Mouse (Mus musculus): ENCODE data around the gene Rora. TPM values are rescaled to one million over a fixed set of nuclear protein-coding genes. Genes with fewer than 3 reads are reported as not detected.

Gene Rora
- 2.2 and 3.0 TPM in 2 replicates for polyA plus RNA-seq (2015; fragmentation: Nextera tagmentation; extraction: Ambion mirVana)

DNA sequence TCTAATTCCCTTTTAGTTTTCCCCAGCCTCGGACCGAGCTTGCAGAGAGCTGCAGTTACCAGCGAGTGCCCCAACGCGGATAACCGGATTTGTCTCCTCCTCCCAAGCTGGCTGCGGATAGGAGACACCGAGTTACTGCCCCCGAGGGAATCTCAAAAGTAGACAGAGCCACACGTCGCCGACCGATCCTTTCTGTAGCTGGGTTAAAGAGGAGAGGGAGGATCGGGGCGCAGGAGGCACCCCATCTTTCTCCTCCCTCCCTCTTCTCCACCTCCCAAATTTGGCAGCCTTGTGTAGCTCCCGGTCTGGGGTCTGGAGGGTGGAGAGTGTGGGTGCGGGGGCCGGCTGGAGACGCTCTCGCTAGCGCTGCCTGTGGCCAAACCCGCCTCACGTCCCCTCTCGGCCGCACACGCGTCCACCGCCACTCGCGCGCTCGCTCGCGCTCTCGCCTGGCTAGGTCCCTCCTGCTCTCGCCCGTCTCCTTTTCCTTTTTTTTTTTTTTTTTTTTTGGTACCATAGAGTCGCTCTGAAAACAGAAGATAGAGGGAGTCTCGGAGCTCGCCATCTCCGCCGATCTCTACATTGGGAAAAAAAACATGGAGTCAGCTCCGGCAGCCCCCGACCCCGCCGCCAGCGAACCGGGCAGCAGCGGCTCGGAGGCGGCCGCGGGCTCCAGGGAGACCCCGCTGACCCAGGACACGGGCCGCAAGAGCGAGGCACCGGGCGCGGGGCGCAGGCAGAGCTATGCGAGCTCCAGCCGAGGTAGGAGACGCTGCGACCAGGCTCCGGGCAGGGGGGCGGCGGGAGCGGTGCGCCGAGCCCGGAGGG is at the start of gene Rora:
Rora (plus strand) TSS at position 576 of the 828 bp plus-strand sequence.

DNA sequence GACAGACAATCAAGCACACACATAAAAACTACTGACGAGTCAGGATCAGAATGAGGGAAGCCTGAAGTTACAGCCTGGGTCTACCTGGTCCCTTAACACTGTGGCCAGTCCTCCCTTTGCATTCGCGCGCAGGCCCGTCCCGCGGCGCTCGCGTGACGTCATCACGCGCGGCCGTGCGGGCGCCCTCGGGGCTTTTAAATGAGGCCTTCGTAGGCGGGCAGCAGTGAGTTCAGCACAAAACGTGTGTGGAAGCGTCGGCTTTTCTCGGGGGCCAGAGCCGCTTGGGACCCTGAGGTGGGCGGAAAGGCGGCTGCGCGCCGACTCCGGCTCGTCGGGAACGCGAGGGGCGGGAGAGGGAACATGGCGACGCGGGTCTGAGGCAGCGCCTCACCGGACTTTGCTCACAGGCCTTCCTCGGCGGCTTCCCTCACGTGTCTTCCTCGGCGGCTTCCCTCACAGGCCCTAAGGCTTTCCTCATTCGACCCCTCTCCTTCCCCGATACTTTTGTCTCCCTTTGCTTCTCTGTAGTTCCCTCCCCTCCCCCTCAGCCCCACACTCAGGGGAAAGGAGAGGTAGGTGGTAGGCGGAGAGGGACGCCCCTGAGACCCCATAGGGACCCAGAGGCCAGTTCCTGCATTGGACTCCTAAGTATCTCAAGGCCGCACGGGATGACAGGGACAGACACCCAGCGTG is 744.3 kb downstream of the Rora start, which contains the start of gene Ice2:
Ice2 (plus strand) TSS at position 147 of the 693 bp plus-strand sequence.

Measured in spleen, postnatal 0 days (tissue).